Mouse (Mus musculus): ENCODE measurements at regions not wholly inside any gene's neighbourhood (a gene's known extent, or its start where the extent isn't known, plus 50 kb on each side); places are given as distances from the start of the nearest gene placed in this dataset.

- H3K79me2 ChIP-seq (ENCODE audit: control insufficient read depth, insufficient read depth, low read length, poor library complexity) = no peaks in the 10 kb centered on the region
- no peaks in the 10 kb centered on the region for H3K27me3 ChIP-seq (ENCODE audit: control insufficient read depth in 1 of 2, insufficient read depth in 2 of 2, low read length in 2 of 2)
- H3K4me1 ChIP-seq (ENCODE audit: control insufficient read depth in 1 of 2, insufficient read depth in 2 of 2, low read length in 2 of 2) = no peaks in the 10 kb centered on the region
- TF ChIP-seq UBTF (IDR thresholded peaks at IDR 0.05; ENCODE audit: borderline replicate concordance, insufficient read depth, low read depth, low read length) (no peak), MXI1 (IDR thresholded peaks at IDR 0.05; ENCODE audit: low read depth, low read length) (no peak), CHD1 (IDR thresholded peaks at IDR 0.05; ENCODE audit: low read depth, low read length) (no peak), POLR2A (IDR thresholded peaks at IDR 0.05; ENCODE audit: control insufficient read depth in 1 of 2, insufficient read depth in 1 of 2, low read depth in 1 of 2, low read length in 2 of 2, poor library complexity in 1 of 2) (no peak), SMC3 (IDR thresholded peaks at IDR 0.05; ENCODE audit: low read depth, low read length) (no peak), CHD2 (IDR thresholded peaks at IDR 0.05; ENCODE audit: low read length) (no peak), GATA1 (IDR thresholded peaks at IDR 0.05; ENCODE audit: low read depth, low read length) (no peak), RCOR1 (IDR thresholded peaks at IDR 0.05; ENCODE audit: low read depth, low read length) (no peak), MYC (IDR thresholded peaks at IDR 0.05; ENCODE audit: low read depth, low read length) (no peak), E2F4 (IDR thresholded peaks at IDR 0.05; ENCODE audit: borderline replicate concordance, low read depth, low read length) (no peak), RAD21 (IDR thresholded peaks at IDR 0.05; ENCODE audit: low read depth, low read length) (no peak), BHLHE40 (IDR thresholded peaks at IDR 0.05; ENCODE audit: borderline replicate concordance, low read depth, low read length) (no peak)
- no peak overlapping the region for H3K27ac ChIP-seq (ENCODE audit: control insufficient read depth, low read depth, low read length)
- no peak overlapping the region for H3K9ac ChIP-seq (ENCODE audit: control insufficient read depth, low read depth, low read length, poor library complexity, severe bottlenecking)
- no peaks in the 10 kb centered on the region for H3K9me3 ChIP-seq (replicated peaks; ENCODE audit: insufficient read depth, low read length)
- no peak for DNase-seq (ENCODE audit: low read depth, low spot score)
- H3K36me3 ChIP-seq (ENCODE audit: control insufficient read depth in 1 of 2, insufficient read depth in 2 of 2, low read length in 2 of 2) = no peaks in the 10 kb centered on the region
- H3K4me3 ChIP-seq (ENCODE audit: control insufficient read depth in 1 of 2, insufficient read depth in 1 of 2, low read depth in 2 of 2, low read length in 2 of 2) = no peak overlapping the region
These were observed 307.8 kb upstream of the Sel1l start for GRCm38 (mm10) chr12:92156726-92157125.

DNA sequence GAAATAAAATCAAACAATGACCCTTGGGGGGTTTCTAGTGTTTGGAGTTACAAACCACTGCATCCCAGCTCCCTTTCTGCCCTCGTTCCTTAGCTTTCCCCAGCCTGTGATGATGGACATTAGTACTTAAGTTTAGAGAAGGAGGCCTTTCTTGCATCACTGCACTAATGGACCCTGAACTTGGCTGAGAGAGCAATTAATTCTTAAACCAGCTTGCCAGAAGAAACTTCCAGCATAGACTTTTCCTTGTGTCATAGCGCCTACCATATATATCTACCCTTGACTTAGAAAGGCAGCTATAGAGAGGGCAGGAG, 303.9 kb upstream of the Sel1l start:
- no peak for DNase-seq (ENCODE audit: low read depth, low spot score)
- Histone ChIP-seq H3K27ac (ENCODE audit: control insufficient read depth, low read depth, low read length) (no peak overlapping the region), H3K9me3 (replicated peaks; ENCODE audit: insufficient read depth, low read length) (no peaks in the 10 kb centered on the region), H3K4me1 (ENCODE audit: control insufficient read depth in 1 of 2, insufficient read depth in 2 of 2, low read length in 2 of 2) (no peaks in the 10 kb centered on the region), H3K4me3 (ENCODE audit: control insufficient read depth in 1 of 2, insufficient read depth in 1 of 2, low read depth in 2 of 2, low read length in 2 of 2) (no peak overlapping the region), H3K9ac (ENCODE audit: control insufficient read depth, low read depth, low read length, poor library complexity, severe bottlenecking) (no peak overlapping the region), H3K79me2 (ENCODE audit: control insufficient read depth, insufficient read depth, low read length, poor library complexity) (no peaks in the 10 kb centered on the region), H3K36me3 (ENCODE audit: control insufficient read depth in 1 of 2, insufficient read depth in 2 of 2, low read length in 2 of 2) (no peaks in the 10 kb centered on the region), H3K27me3 (ENCODE audit: control insufficient read depth in 1 of 2, insufficient read depth in 2 of 2, low read length in 2 of 2) (no peaks in the 10 kb centered on the region)
- no peak for TF ChIP-seq MYC (IDR thresholded peaks at IDR 0.05; ENCODE audit: low read depth, low read length)

- TF ChIP-seq CTCF (IDR thresholded peaks at IDR 0.05 in 2 of 3, conservative IDR thresholded peaks at IDR 0.05 in 1 of 3; ENCODE audit: control insufficient read depth in 1 of 3, insufficient read depth in 1 of 3, low read depth in 2 of 3, low read length in 3 of 3, poor library complexity in 1 of 3, severe bottlenecking in 1 of 3) = no peak
- TF ChIP-seq MEF2A (IDR thresholded peaks at IDR 0.05; ENCODE audit: extremely low read depth, insufficient replicate concordance, low read depth, low read length, poor library complexity, severe bottlenecking) = no peak
- TF ChIP-seq ETS1 (IDR thresholded peaks at IDR 0.05; ENCODE audit: low read depth, low read length) = no peak
- TF ChIP-seq HCFC1 (IDR thresholded peaks at IDR 0.05; ENCODE audit: low read depth, low read length) = no peak
- TF ChIP-seq MAX (IDR thresholded peaks at IDR 0.05; ENCODE audit: low read length) = no peak
- no peak for TF ChIP-seq POLR2A (IDR thresholded peaks at IDR 0.05; ENCODE audit: control insufficient read depth in 1 of 2, insufficient read depth in 1 of 2, low read depth in 1 of 2, low read length in 2 of 2, poor library complexity in 1 of 2)
- no peak for TF ChIP-seq ZC3H11A (IDR thresholded peaks at IDR 0.05; ENCODE audit: low read depth, low read length)
- TF ChIP-seq TCF12 (IDR thresholded peaks at IDR 0.05; ENCODE audit: low read depth, low read length) = no peak
- TF ChIP-seq BHLHE40 (IDR thresholded peaks at IDR 0.05; ENCODE audit: borderline replicate concordance, low read depth, low read length) = no peak
- no peak for TF ChIP-seq MYB (IDR thresholded peaks at IDR 0.05; ENCODE audit: low read depth, low read length)
- no peak for TF ChIP-seq USF2 (IDR thresholded peaks at IDR 0.05; ENCODE audit: borderline replicate concordance in 1 of 2, insufficient read depth in 1 of 2, low read depth in 1 of 2, low read length in 2 of 2)
- H3K4me3 ChIP-seq (ENCODE audit: control insufficient read depth in 1 of 2, insufficient read depth in 1 of 2, low read depth in 2 of 2, low read length in 2 of 2) = no peak overlapping the region
- H3K9me3 ChIP-seq (replicated peaks; ENCODE audit: insufficient read depth, low read length) = no peaks in the 10 kb centered on the region
- H3K79me2 ChIP-seq (ENCODE audit: control insufficient read depth, insufficient read depth, low read length, poor library complexity) = no peaks in the 10 kb centered on the region
- no peaks in the 10 kb centered on the region for H3K36me3 ChIP-seq (ENCODE audit: control insufficient read depth in 1 of 2, insufficient read depth in 2 of 2, low read length in 2 of 2)
- no peaks in the 10 kb centered on the region for H3K27me3 ChIP-seq (ENCODE audit: control insufficient read depth in 1 of 2, insufficient read depth in 2 of 2, low read length in 2 of 2)
- DNase-seq (ENCODE audit: low read depth, low spot score) = no peak
- H3K9ac ChIP-seq (ENCODE audit: control insufficient read depth, low read depth, low read length, poor library complexity, severe bottlenecking) = no peak overlapping the region
- H3K27ac ChIP-seq (ENCODE audit: control insufficient read depth, low read depth, low read length) = no peak overlapping the region
- H3K4me1 ChIP-seq (ENCODE audit: control insufficient read depth in 1 of 2, insufficient read depth in 2 of 2, low read length in 2 of 2) = no peaks in the 10 kb centered on the region
These were observed 303.3 kb upstream of the Sel1l start for GRCm38 (mm10) chr12:92152043-92152921.
